Mouse (Mus musculus) c-Kit-positive CD71-negative TER-119-negative erythroid progenitor cells, embryonic 14.5 days (primary cell): ENCODE measurements around the gene Cacna1c.
A peak's percentile ranks its signal among the peaks of the same experiment; 100 is the strongest.

ENCODE experiments used
- DNase-seq: peaks from one replicate; pipeline ENCODE4 v3.0.0-alpha.2; 2013; ENCODE audit warnings: low read depth

The Cacna1c gene

DNA sequence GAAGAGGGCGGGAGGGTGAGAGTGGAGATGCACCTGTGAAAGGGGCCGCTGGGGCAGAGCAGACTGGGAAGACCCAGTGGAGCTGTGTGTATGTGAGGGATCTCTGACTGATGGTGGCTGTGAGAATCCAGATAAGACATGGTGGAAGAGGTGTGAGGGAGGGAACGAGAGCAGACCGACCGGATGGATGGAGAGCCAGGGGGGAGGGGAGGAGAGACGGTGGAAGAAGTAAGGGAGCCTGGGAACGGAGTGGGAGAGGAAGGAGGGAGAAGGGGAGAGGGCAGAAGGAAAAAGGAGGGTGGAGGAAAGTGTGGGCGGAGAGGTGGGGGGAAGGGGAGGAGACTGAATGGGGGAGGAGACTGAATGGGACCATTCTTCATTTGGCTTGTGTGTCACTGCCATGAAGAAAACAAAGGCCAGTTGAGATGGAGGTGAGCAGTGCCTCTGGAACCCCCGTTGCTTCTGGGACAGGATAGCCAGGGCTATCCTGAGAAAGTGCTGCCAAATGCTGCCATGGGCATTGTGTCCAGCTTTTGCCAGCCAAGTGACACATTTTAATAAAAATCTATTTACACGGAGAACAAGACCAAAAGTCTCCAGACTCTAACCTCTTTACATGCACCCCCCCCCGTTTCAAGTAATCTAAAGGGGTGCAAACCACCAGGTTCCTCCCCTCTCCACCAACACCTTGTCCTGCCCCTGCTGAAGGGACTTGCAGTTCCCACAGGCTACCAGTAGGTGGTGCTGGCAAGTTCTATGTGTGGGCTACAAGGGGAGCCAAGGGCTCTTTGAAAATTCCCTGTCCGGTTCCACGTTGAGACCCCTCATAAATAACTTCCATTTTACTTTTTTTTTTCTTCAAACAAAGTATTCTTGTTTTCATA lies 273.6 kb downstream of the Cacna1c start:
- peak; percentile 56 for DNase-seq

DNA sequence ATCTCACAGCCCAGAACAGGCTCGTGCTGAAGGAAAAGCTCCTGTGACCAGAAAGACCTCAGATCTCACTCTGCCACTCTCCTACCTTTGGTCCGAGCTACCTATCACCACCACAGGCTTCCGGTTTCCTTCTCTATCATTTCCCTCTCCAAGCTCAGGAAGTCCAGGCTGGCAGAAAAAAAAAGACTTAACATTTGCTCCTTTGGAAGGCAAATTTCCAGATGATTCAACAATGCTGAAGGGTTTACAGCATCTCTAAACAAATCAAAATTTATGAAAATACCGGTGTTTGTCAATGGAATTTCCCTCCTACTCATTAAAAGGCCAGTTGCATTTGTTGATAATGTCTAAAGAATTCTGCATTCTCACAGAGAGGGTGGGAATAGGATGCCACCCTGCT lies 288.0 kb downstream of the Cacna1c start:
- no peak for DNase-seq

DNA sequence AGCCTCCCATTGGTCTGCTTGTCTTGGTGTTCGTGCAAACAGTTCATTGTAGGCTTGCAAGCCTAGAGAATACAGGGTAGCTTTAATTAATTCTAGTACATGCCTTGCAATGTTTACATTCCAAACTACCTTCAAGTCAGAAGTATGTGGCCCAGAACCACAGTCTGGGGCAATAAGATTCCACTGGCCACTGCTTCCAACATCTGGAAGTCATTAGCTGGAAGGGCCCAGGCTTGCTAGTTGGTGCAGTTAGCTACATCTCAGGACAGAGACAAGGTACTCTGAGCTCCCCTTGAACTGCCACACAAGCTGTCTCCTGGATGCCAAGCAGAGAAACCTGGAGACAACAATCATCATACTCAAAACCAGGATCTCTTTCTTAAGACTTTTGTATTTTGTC lies 288.5 kb downstream of the Cacna1c start:
- DNase-seq: no peak

DNA sequence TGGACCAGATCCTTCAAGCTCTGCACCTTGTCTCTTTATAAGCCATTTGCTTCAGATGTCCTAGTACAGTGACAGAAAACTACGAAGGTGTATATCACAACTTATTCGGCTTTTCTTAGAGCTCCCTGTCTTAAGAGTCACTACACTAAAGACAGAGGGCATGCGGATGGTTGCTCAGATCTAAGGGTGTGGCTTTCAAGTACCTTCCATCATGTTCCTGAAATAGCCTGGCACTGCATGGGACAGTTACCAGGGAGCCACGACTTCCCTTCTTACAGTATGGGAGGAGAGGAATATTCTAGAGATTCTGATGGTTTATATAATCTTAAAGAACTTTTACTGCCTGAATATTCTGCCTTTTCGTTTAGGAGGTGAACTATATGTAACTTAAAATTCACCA lies 289.3 kb downstream of the Cacna1c start:
- no peak for DNase-seq

DNA sequence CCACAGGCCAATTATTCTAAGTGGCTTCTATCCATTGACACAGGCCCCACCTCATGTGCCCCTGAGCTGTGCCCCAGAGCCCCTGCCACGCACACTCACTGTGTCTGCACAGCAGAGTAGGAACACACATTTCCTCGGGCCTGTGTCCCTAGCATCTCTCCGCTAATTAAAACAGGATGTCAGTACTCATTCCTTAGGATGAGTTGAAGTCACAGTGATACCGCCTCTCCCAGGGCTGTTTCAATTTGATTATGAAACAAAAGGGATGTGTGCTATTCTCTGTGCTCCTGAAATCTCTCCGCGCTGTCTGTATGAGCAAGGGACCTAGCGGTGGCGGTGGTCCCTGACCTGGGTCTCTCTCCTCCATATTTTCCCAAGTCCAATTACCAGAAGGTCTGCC lies 296.5 kb downstream of the Cacna1c start:
- no peak for DNase-seq

DNA sequence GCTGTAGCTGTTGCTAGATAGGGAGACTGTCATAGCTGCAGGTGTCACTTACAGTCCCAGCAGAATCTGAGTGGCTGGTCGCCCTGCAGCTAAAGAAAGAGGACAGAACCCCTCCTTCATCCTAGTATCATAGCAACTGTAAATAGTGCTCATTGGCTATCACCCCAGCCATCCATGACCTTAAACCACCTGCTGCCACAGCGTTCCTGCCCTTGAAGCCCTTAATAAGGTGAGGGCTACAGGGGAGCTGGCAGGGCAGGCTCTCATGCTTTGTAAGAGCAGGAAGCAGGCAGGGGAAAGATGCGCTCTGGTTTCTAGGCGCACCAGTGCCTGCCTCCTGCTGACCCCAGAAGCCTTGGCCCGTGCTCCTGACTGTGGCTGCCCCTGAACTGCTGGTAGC lies 299.1 kb downstream of the Cacna1c start:
- DNase-seq: no peak

DNA sequence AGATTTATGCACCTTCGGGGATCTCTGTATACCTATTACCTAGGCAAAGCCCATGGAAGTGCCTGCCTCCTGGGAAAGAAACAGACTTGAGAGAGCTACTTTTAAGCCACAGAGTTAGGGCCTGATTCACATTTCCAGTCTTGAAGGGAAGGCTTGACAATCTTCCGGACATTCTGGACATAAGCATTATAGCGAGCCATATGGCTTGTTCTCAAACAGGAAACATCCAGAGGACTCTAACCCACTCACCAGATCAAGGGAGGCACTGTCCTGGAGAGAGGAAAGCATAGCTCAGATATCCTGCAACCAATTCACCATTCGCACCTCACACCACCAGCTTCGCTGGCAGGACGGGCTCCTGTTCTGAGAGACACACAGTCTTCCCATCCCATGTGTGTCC lies 302.2 kb downstream of the Cacna1c start:
- DNase-seq: no peak

DNA sequence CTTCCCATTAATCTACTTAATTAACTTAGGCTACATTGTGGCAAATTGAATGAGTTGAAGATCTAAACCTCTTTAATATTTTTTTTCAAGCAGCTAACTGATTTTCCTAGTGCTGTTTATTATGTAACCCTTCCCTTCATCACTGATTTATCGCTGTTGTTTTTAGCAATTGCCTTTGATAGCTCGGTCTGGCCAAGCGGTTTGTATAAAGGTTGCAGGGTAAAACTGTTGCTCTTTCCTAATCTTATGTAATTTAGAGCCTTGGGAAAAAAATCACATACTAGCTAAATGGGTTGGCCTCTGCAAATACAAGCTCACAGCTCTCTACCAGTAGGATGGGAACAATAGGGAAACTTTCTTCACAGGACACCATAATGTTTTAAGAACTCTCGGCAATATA lies 306.8 kb downstream of the Cacna1c start:
- DNase-seq: no peak

DNA sequence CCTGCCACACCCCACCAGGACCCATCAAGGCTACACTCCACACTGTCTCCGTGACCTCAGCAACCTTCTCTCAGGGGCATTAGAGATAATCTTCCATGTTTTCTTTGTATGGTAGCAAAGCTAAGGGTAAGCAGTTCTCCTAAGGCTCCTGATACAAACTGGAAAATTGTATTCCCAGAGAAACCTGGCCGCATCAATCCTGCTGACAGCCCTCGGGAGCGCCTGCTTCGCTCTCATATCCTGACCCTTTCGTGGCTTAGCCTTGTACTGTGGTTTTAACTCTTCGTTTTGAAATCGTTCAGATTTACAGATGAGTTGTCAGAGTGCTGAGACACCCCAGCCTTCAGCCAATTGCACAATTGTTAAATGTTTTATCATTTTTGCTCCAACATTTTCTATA lies 309.2 kb downstream of the Cacna1c start:
- DNase-seq: no peak

DNA sequence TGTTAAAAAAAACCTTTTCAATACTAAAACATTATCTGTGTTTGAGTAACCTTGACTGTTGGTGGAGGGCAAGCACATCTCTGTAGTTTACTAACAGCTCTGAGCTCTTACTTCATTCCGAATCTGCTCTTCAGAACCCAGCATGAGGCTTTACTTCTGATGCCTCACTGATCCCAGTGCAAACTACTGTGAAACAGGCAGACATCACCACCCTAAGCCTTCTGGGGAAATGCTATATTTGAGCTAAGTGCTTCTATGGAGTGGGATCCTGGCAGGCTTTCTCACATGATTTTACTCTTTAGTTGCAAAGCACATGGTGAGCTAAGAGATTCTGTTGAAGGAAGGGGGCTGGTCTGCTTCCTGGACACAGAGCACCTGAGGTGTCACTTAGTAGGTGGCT lies 311.3 kb downstream of the Cacna1c start:
- no peak for DNase-seq

DNA sequence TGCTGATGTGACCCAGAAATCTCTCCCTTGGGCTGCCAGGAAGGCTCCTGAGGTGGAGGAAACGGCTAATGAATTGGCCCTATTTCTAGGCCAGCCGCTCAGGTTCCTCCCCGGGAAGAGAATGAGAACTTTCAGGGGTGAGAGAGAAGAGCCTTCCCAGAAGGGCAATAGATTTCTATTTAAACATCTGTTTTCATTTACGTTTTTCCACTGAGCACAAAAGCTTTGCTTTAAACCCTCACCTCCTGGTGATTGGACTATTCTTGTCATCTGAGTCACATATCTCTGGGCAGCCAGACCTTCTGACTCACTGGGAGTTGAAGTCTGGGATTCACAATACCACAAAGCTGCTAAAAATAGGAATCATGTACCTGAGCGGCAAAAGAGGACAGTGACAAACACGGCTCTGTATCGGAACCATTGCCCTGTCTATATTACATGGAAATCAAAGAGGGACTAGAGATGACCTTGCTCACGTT lies 312.1 kb downstream of the Cacna1c start:
- no peak for DNase-seq

DNA sequence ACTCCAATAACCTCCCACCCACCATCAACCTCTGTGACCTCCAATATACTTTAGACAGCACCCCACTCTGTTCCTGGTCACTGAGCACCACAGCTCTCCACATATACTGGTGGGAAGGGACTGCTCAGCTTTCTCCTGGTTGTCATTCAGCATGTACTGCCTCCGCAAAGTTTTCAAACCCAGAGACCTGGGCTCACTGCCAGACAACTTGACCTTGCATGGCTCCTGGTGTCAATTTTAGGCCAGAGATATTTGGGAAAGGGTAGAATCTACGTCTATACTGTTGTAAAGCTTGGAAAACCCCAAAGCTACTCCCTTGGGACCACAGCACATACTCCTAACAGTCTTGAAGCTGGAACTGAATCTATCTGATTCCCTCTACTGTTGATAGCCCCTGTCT lies 320.0 kb downstream of the Cacna1c start:
- no peak for DNase-seq

DNA sequence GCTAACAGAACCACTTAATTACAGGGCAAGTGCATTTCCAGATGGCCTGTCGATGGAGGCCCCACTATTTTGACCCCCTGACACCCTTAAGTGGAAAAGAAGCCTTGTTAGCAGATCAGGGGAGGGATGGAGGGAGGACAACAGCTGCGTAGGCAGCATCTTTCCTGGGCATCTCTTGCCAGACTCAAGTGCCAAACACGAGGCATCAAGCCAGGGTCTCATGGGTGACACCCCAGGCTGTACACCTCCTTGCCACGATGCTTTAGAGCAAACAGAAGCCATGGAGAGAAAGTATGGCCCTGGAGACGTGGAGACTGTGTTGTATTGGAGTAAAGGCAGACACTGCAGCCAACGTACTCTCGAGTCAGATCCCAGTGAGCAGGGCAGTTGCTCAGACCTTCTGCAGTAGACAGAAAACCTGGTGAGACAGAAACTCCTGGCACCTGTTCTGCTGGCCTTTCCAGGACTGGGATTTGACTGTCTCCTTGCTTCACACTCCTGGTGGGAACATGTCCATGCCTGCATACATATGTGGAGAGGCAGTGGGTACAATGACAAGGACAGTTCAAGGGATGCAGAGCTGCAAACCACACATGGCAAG lies 325.9 kb downstream of the Cacna1c start:
- no peak for DNase-seq

DNA sequence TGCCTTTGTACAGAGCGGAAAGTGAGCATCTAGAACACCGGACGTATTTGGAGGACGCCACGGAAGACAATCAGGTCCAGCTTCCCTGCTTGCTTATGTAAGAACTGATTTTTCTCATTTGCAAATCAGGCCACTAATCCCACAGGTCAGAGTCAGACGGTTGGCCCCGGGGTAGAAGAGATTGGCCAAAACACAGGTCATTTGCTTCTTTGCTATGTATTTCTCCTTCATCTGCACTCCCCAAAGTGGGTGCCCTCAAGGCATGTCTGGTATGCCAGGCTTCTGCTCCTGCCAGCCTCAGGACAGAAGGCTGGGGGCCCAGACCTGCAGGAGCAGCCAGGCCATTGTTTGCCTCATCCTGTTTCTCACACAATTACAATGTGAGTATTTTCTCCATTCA lies 328.8 kb downstream of the Cacna1c start:
- DNase-seq: no peak

DNA sequence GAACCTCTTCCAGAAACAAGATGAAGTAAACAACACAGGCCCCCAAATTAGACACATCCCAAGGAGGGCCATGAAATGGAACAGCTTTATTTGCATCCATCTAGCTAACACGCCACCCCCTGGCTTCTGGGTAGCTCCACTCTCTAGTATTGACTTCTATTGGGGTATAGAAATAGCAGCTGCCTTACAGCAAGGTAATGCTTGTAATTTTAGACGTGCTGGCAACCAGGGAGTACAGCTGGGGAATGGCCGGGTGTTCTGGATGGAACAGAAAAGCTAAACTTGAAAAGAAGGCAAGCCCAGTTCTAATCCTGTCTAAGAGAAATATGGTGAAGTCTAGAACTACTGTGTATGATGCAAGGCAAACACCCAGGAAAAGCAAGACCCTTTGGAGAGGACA lies 329.3 kb downstream of the Cacna1c start:
- DNase-seq: no peak

DNA sequence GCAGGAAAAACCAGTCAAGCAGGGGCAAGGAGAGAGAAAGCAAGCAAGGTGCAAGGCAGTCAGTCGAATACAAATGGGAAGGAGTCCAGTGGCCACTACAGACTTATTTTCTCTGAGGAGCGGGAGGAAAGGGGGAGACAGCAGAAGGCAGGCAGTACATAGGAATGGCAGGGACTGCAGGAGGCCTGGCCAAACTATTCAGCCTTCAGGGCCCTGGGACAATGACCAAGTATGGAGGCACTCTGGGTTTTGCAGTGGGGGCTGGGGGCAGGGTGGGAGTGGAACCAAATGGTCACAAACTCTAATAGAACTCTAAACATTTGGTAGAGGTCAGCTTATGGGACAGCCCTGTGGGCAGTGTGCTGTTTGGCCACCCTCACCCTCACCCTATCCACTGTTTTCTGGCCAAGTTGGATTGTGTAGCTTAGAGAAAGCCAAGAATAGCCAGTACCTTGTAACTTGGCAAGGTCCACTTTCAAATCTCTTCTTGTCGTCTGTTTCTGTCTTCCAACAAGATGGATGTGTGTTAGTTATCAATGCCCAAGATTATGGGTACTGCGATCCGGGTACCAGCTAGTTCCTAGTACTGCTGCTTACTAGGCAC lies 330.3 kb downstream of the Cacna1c start:
- no peak for DNase-seq

DNA sequence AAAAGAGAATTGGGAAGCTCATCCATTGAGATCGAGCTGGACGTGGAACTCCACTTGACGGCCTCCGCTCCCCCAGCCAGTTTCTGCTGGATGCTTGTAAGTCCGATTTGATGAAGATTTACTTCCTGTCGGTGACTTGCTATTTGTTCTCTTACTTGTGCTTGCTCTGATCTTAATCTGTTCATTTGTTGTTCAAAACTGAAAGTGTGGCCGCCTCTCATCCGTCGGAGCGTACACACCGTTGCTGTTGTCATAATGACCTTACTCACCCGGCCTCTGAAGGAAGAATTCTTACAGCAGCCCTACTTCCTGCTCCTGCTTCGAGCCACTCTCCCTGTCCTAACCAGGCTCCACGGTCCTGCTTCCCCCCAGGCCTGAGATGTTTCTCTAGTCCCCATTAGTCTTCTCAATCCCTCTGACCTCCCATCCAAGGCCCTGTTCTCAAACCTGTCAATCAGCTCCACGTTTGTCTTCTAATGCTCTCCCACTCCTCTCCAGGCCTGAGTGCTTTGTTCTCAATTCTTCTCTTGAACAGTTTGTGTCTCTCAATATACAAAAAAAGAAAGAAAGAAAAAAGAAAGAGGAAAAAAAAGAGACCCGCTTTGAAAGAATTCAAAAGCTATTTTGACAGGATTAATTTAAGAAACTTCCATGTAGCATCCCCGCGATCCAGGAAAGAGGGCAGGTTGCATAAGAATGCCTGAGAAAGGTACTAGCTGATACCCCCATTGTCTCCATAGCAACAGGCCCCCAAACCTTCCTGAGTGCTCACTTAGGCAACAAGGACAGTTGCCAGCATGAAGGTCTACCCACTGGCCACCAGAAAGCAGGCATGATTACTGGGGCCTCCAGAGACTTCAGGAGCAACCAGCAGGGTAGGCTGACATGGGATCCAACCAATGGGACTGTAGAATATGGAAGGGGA lies 331.3 kb downstream of the Cacna1c start:
- no peak for DNase-seq

DNA sequence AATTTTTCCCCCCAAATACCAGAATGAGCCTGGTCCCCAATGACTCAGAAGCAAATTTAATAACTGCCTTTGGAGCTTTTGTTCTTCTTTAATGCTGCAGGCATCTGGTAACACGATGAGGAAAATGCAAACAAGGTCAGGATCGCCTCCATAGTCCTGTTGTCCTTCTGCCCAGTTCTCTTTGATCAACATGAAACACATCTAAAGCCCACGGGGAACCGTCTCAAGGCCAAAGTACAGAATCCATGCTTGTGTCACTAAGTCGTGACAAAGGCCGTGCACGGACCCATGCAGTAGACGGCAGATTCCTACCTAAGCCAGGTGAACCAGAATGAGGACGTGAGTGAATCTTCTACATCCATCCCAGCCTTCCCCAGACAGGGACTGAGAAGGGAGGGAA lies 333.5 kb downstream of the Cacna1c start:
- DNase-seq: no peak

DNA sequence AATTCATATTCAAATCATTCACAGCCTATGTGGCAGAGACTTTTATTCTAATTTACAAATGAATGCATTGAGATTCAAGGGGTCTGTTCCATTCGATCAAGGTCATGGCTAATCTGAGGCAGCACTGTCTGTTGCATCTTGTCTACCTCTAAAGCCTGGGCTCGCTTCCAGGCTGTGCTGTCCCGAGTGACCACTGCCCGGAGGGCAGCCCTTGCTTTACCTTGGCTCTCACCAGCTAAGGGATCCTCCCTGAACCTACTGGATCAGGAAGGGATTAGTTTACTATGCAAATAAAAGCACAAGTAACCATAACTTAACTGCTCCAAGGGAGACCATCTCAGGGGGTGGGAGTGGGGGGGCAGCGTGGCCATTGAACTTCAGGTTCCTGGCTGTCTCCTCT lies 334.1 kb downstream of the Cacna1c start:
- DNase-seq: no peak

DNA sequence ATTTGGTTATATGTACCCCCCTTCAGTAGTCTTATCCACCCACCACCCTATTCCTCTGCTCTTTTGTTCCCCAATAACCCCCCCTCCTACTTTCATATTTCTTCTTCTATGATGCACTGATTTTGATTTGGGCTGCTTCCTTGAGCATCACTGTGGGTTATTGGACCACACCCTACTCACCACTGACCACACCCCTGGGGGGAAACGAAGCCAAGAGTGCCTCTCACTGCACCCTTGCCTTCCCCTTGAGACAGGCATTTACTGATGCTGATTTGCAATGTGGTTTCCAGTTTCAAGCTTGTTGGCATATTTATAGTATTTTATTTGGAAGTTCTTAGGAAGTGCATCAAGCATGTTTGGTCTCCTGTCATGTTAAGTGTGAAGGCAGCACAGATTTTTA lies 337.8 kb downstream of the Cacna1c start:
- DNase-seq: no peak

DNA sequence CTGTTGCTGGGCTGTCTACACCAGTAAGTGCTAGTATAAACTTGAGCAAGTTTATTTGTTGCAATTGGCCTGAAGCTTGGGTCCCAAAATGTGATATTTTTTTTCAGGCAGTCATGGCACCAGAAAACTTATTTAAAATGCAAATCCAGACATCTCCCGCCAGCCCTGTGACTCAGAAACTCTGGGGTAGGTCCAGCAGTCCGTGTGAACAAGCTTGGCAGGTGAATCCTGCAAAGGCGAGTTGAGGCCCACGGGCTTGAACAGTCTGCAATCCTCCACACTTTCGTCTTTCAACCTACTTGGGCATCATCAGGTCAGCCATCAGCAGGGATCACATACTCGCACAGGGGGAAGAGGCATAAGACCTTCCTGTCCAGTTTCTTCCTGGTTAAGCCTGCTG lies 344.1 kb downstream of the Cacna1c start:
- no peak for DNase-seq

DNA sequence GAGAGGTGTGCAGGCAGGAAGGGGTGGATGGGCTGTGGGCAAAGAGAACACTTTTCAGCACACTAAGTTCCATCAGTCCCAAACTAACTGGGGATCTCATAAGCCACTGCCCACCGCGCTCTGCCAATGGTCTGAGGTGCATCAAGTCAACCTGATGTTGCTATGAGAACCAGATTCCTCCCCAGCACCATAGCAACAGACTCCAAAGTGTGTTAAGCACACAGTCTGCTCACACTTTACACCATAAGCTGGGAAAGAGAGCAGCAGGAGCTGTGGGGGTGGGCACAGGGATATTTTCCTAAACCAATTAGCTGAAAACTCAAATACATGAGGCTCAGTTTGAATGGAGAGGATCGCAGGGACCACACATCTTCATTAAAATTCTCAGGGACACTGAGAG lies 345.1 kb downstream of the Cacna1c start:
- DNase-seq: no peak
